Mouse (Mus musculus): ENCODE measurements around the gene Tcp11l2.

Gene Tcp11l2

GRCm38 (mm10) chr10:84656618-84657017 lies 80.2 kb downstream of the Tcp11l2 start:
- DNase-seq (ENCODE audit: low spot score), result peak; percentile 10

- no peak for DNase-seq (ENCODE audit: low spot score)
Measured at GRCm38 (mm10) chr10:84657437-84658087, 81.1 kb downstream of the Tcp11l2 start.

- no peak for DNase-seq (ENCODE audit: low spot score)
Measured at GRCm38 (mm10) chr10:84658088-84658848, 81.8 kb downstream of the Tcp11l2 start.

- DNase-seq (ENCODE audit: low spot score), result no peak
Measured at GRCm38 (mm10) chr10:84659281-84659680, 82.9 kb downstream of the Tcp11l2 start.

GRCm38 (mm10) chr10:84662138-84662537 lies 85.7 kb downstream of the Tcp11l2 start:
- DNase-seq (ENCODE audit: low spot score), result no peak
